Mouse (Mus musculus): ENCODE data around the gene Hibch.
"Not testable (repeated sequence)": the region's sequence is repeated elsewhere in the genome, so short reads cannot be mapped to it uniquely, and the experiment has no call there.

Gene Hibch

DNA sequence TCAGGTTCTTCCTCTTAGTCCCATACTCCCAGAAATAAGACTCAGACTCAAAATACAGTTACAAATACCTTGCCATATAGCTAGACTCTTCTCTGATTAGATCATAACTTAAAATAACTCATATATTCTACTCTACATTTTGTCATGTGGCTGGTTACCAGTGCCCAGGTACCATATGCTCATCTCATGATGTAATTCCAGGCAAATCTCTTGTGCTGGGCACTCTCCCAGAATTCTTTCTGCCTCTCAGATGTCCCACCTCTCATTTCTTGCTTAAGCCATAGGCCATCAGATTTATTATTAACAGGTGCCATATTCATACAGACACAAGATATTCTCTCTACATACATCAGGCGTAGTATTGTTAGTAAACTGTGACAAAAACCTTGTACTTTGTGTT, 23.1 kb downstream of the Hibch start:
- no peak for DNase-seq (ENCODE audit: extremely low read depth, low read depth, low spot score)

DNA sequence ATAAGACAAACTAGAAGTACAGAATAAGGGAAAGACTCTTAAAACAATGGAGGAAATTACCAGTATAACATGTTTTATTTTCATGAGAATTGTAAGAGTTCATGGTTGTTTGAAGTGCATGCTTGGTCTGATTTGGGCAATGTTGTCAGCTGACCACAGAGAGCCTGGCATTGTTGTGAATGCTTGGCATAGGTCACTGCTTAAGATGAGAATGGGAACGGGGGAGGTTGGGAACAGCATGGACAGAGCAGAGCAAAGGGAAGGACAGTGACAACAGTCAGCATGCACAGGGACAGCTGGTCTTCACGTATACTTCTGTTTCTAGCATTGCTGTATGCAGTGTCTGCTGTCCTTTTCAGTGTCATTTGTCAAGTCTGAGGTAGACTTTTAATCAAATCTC, 39.5 kb downstream of the Hibch start:
- no peak for DNase-seq (ENCODE audit: extremely low read depth, low read depth, low spot score)

DNA sequence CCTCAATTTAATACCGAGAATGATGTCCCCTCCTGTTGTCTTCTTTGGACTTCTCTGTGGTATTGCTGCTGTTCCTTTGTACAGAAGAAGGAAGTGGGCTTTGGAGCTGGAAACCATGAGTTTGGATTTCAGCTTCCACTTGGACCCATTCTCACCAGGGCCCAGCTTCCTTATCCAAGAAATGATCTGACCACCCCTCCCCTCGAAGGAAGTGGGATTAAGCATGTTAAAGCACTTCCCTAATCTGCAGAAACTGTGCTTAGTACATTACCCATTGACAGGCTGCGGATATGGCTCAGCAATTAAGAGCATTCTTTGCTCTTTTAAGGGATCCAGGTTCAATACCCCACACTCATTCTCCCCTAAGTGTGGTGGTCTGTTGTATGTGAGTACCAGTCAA, 65.1 kb downstream of the Hibch start:
- DNase-seq (ENCODE audit: extremely low read depth, low read depth, low spot score), result no peak

DNA sequence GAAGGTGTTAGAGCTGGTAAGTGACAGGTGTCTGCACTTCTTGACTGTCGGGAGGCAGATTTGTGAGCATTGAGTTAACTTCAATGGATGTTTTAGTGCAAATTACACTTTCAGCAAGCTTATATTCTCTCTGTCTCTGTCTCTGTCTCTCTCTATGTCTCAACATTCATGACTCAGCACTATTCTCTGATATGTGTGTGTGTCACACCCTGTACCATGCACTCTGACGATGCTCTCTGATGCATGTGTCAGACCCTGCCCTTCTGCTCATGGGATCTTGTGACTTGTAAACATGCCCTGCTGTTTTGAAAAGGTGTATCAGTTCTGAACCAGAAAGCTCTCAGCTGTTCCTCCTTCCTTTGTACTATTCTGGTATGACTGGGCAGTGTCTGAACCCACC, 71.9 kb downstream of the Hibch start:
- no peak for DNase-seq (ENCODE audit: extremely low read depth, low read depth, low spot score)

DNA sequence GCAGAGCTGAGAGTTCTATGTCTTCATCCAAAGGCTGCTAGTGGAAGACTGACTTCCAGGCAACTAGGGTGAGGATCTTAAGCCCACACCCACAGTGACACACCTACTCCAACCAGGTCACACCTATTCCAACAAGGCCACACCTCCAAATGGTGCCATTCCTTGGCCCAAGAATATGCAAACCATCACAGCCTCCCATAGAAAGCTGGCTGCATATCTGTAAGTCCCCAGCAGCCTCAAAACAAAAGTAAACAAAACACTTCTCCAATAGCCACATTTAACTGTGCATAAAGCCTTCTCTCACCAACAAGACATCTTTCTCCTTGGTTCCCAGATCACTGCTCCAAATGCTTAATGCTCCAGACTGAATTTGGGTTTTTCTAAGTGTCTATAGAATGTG, 74.2 kb downstream of the Hibch start:
- DNase-seq (ENCODE audit: extremely low read depth, low read depth, low spot score), result not testable (repeated sequence)

DNA sequence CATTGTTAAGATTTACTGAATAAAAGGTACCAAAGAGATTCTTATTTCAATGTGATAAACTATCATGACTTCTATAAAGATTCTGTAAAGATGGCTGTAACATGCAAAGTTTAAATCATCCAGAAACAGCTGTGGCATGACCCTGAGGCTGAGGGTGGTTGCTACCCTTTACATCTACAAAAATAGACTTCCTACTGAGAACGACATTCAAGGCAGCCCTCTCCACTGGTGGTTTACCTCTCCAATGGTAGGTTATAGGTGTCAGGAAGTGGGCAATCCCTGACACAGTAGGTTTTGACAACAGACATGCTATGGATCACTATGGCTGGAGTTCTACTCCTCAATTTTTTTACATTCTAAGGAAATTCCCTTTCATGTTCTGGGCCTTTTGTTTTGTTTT, 79.8 kb downstream of the Hibch start:
- DNase-seq (ENCODE audit: extremely low read depth, low read depth, low spot score), result not testable (repeated sequence)

DNA sequence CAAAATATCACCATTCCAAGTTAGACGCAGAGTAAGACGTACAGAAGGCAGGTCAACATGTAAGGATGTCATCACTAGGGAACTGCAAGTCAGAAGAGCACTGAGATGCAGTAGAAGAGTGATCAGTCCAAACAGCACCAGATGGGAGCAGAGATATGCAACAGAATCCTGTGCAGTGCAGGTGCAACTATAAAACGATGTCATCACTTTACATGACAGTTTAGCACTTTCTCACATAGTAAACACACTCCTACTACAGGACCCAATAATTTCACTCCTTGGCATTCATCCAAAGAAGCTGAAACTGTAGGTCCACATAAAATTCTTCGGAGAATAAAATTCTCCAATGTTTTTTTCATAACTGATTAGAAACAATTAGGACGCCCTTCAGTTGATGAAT, 89.8 kb downstream of the Hibch start:
- DNase-seq (ENCODE audit: extremely low read depth, low read depth, low spot score), result no peak

DNA sequence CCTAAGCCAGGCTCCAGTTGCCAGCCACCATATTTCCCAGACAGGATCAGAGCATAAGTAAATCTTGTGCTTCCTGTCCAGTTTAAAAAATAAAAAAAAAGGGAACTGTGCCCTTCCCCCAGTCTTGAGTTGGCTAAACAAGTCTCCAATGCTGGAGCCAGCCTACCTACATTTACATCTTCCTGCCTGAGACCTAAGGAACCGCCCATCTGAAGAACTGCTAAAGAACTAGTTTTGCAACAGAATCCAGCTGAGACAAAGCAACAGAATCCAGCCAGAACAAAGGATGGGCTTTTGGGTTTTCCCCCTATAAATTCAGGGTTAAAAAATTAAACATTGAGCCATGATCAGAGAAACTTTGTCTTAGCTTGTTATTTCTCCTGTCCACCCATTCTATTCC, 94.3 kb downstream of the Hibch start:
- DNase-seq (ENCODE audit: extremely low read depth, low read depth, low spot score), result no peak

DNA sequence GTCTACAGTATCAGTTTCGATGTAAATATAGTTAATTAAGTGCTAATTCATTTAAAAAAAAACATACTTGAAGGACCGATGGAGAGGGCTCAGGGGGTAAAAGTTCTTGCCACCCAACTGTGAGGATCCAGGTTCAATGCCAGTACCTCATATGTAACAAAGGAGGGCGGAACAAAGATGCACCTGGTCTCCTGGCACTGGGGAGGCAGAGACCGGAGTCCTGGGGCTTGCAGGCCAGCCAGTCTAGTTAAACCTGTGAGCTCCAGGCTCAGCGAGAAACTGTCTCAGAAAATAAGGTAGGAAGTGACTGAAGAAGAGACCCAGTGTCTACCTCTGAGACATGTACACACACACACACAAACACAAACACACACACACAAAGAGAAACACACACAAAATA, 103.2 kb downstream of the Hibch start:
- DNase-seq (ENCODE audit: extremely low read depth, low read depth, low spot score), result no peak

DNA sequence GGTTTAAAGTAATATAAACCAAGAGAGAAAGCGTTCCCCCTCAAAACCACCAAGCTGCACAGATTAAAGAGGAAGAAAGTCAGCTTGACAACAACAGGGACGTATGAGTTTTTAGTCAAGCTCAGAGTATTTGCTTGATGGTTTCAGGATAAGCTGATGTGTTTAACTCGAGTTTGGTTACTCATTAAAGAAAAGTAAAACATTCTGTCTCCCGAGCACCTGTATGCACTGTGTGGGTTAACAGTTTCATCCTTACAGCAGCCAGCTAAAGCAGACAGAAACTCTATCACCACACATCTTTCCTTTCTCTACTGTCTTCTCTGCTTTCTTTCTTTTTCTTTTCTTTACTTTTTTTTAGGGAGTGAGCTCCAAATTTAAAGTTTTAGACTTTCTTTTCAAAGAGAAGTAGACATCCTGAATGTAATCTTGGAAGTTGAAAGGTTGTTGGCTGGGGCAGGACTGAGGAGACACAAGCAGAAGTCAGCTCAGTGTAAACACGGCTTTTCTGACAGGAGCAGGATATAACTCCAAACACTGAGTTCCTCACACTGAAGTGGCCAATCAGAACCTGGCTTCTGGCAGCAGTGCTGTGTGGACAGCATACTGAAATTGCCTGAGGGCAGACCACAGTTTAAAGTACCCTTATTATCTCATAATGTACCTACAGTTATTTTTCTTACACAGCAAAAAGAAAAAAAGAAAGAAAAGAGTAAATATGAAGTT, 106.6 kb downstream of the Hibch start:
- DNase-seq (ENCODE audit: extremely low read depth, low read depth, low spot score), result no peak

DNA sequence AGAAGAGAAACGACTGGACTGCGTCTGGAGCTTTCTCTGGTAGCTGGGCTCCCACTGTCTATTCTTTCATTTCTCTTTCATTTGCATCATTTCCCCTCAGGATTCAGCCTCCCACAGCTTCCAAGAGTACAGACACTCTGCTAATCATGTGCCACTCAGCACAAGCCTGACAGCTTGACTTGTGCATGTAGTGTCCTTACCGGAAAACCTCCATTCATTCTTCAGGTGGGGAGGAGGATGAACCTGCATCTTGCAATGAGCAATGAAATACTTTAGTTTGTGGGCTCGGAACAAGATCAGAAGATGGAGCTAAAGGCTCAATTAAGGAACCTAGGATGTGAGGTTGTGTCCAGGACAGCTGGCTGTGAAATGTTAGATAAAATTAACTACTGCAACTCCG, 107.4 kb downstream of the Hibch start:
- DNase-seq (ENCODE audit: extremely low read depth, low read depth, low spot score), result no peak

DNA sequence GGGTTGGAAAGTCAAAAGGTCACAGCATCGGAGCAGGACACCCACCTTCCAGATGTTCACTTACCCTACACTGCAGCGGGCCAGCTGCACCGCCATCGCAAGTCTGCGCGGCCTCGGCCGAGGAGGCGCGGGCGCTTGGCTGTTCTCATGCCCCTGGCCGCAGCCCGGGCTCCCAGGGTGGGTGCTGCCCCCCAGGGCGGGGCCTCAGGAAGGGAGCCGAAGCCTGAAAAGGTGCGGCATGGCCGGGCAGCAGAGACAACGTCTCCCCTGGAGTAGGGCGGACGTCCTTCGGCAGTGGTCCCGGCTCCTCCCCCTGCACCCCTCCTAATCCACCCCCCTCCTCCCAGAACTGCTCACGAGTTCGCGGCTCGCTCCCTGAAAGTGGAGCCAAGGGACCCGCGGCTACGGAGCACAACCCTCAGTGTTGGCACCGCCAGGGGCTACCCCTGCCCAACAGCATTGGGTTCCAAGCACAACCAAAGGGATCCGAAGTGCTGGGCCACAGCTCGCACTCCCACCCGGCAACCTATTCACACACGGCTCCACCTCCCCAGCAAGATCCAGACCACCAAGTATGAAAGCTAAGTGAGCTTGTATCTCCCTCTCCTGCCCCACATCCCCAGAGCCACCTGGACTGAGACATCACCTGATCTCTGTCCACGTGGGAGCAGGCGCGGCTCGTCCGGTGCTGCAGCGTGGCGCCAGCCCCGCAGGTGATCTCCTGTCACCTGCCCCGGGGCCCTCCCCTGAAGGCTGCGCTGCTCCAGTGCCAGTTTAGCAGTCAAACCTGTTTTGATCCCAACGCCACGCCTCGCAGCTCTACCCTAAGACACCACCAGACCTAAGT, 108.0 kb downstream of the Hibch start:
- no peak for DNase-seq (ENCODE audit: extremely low read depth, low read depth, low spot score)

DNA sequence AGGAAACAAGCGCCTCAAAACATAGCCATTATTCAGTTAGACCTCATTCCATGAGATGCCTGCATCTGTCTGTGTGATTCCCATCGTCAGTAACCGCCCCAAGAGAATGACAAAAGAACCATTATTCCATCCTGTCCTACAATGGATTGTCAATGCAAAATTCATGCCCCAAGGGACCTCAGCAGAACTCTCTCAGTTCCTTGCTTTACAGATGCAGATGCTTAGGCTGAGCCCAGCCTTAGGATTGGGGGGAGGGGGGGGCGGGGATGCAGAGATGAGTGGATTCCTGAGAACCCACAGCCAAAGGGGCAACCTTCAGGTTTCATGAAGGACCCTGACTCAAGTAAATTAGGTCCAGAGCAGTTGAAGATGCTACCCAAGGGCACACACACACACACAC, 108.8 kb downstream of the Hibch start:
- DNase-seq (ENCODE audit: extremely low read depth, low read depth, low spot score), result no peak

DNA sequence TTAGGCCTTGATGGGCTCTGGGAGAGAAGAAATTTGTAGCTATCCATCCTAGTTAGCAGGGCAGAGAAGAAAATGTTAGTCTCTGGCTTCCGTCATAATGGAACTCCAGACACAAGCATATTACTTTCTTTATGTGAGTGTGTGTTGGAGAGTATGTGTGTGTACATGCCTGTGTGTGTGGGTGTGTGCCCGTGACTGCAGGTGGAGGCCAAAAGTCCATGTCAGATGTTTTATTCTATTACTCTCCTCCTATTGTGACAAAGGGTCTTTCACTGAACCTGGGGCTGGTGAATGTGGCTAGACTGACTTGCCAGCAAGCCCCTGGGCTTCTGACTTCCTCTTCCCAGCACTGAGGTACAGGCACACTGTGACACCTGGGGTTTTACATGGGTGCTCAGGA, 109.7 kb downstream of the Hibch start:
- DNase-seq (ENCODE audit: extremely low read depth, low read depth, low spot score), result no peak

DNA sequence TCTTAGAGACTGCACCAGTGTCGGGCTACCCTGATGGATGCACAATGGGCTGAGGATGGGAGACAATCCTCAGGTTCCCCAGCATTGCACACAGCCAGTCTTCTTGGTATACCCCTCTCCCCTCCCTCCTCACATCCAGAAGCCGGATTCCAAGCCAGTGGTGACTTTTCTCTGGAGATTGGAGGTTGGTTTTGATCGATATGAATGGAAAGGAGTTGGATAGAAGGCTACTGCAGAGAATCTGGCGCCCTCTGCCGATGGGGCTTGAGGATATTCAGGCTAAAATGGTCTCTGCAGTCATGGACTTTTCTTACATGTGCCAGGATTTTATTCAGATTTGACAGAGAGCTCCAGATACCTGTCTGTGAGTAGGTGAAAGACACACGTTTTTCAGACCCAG, 110.4 kb downstream of the Hibch start:
- no peak for DNase-seq (ENCODE audit: extremely low read depth, low read depth, low spot score)

DNA sequence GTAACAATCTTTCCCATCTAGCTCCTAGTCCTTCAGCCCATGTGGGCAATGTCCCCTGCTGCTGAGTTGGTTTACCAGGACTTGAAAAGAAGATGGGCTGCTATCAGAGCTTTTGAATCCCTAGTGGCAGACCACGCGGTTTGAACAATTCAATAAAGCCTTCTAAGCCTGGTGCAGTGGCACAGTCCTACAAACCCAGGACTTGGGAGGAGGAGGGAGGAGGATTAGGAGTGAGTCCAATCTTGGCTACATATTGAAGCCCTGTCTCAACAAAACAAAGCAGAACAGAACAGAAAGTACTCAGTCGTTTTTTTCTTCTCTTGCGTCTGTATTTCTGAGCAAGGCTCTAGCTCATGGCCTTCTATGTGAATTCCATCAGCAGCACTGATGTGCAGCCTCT, 112.0 kb downstream of the Hibch start:
- no peak for DNase-seq (ENCODE audit: extremely low read depth, low read depth, low spot score)

DNA sequence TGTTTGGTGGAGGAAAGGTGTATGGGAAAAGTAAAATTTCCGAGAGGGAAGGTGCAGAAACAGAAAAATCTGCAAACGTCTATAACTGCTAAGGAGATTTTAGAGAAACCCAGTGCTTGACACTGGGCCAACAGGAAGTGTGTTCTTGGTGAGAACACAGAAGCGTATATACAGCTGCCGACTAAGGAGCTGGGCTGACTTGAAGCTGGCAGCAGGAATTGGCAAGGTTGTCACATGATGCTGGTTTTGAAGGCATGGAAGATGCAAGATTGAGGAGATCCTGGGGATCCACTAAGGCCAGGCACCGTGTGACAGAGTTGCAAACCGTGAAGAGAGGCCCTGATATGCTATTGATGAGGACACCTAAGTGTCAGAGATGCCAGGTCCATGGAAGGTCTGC, 115.5 kb downstream of the Hibch start:
- DNase-seq (ENCODE audit: extremely low read depth, low read depth, low spot score), result no peak

DNA sequence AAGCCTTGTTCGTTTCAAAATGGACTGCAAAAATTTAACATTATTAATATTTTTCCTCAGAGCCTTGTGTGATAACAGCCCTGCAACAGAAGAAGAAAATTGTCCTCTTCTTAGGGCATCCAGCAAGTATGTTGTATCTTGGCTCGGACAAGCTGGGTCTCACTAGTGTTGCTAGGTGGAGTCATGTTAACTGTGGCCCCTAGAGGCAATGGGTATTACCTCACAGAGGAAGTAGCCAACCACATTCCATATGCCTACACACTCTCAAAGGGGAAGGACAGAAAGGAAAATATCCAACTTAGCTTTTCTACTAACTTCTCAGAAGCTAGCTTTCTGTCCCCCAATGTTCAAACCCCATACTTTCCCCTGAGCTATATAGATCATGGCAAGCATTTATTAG, 118.4 kb downstream of the Hibch start:
- no peak for DNase-seq (ENCODE audit: extremely low read depth, low read depth, low spot score)

DNA sequence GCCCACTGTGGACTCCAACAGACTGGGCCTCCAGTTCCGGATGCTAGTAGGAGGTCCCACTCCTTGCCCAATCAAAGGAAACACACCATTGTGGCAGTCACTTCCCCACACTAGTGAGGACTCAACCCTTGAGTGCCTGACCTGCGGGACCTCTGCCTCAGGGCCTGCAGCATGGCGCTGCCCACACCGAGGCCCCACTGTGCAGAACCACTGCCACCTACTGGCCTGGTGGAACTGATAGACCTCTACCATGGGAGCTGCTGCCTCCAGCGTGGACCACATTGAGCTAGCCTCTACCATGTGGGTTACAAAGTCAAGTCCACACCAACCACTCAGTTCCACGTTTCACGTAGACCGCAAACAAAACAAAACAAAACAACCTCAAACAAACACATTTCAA, 119.9 kb downstream of the Hibch start:
- DNase-seq (ENCODE audit: extremely low read depth, low read depth, low spot score), result no peak

All from fat pad, adult 2 months (tissue).